Mouse (Mus musculus) forebrain, embryonic 13.5 days (tissue): ENCODE data around the gene Arhgef38. TPM values are rescaled to one million over a fixed set of nuclear protein-coding genes. Genes with fewer than 3 reads are reported as not detected.

Experiments
- ATAC-seq: fragments of 200-750 bp; cut with Nextera tagmentation; 2 replicates; pipeline ENCODE4 v1.8.0; 2017
- H3K27ac ChIP-seq: fragments of 300-500 bp; sonication (generic); 2 replicates; pipeline ENCODE4 v1.5.1; 2015; ENCODE audit warnings: inconsistent platforms, mild to moderate bottlenecking, moderate library complexity
- H3K27me3 ChIP-seq: fragments of 300-500 bp; sonication (generic); 2 replicates; pipeline ENCODE4 v1.6.1; 2015; ENCODE audit warnings: mild to moderate bottlenecking, inconsistent platforms
- H3K36me3 ChIP-seq: fragments of 300-500 bp; sonication (generic); 2 replicates; pipeline ENCODE4 v1.6.1; 2015; ENCODE audit warnings: mild to moderate bottlenecking, inconsistent platforms; ENCODE audit not compliant: poor library complexity, severe bottlenecking
- H3K4me1 ChIP-seq: fragments of 300-500 bp; sonication (generic); 2 replicates; pipeline ENCODE4 v1.6.1; 2015; ENCODE audit warnings: inconsistent platforms
- H3K4me2 ChIP-seq: fragments of 300-500 bp; sonication (generic); 2 replicates; pipeline ENCODE4 v1.6.1; 2015; ENCODE audit warnings: inconsistent platforms, mild to moderate bottlenecking, moderate library complexity
- H3K4me3 ChIP-seq: fragments of 300-500 bp; sonication (generic); 2 replicates; pipeline ENCODE4 v1.5.1; 2015; ENCODE audit warnings: mild to moderate bottlenecking, inconsistent platforms
- H3K9ac ChIP-seq: fragments of 300-500 bp; sonication (generic); 2 replicates; pipeline ENCODE4 v1.6.1; 2015; ENCODE audit warnings: mild to moderate bottlenecking, inconsistent platforms
- H3K9me3 ChIP-seq: fragments of 300-500 bp; sonication (generic); replicated peaks from 2 replicates; pipeline ENCODE4 v1.6.1; 2016; ENCODE audit warnings: inconsistent platforms
- WGBS: fragments of 180-500 bp; shearing (Covaris S2); methylation state at CpG from one replicate; pipeline ENCODE4 v1.1.7; 2015; 5-methylcytosine and 5-hydroxymethylcytosine counted together
- polyA plus RNA-seq: library from polyadenylated mRNA; unstranded; fragments of >200 nt; fragmentation: Nextera tagmentation; extraction: Ambion mirVana; gene quantifications from 2 replicates; pipeline ENCODE4 v1.2.1, GENCODE M21; 2015

The Arhgef38 gene
- polyA plus RNA-seq, 1 experiment from 2014 or later, result not detected

DNA sequence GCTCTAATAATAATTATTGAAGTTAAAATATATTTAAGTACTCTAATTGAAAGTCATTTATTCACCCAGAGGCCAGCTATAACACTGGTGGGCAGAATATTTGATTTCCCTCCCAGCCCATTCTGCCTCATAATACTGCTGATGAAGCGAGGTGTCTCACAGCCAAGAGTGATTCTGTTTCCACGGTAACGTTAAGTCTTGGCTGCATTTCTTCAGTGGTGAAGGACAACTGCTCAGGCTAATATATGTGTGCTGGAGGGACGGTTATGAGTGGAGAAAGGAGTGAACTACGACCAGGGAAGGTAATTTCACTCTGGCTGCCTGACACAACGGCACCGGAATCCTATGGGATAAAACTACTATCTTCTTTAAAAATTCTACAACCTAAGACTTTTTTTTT is 71.6 kb downstream of the Arhgef38 start:
- Histone ChIP-seq H3K9me3 (no peaks in the 10 kb centered on the region), H3K27ac (no peak overlapping the region), H3K4me1 (peaks cover 8% of the 10 kb centered on the region; the same call in 1 of the 2 replicates), H3K9ac (no peak overlapping the region), H3K27me3 (no peaks in the 10 kb centered on the region), H3K36me3 (no peaks in the 10 kb centered on the region), H3K4me2 (no peak overlapping the region), H3K4me3 (no peak overlapping the region)
- WGBS, result 44% methylated on average over 7 of the region's 7 CpGs
- peak; percentile 91 for ATAC-seq

DNA sequence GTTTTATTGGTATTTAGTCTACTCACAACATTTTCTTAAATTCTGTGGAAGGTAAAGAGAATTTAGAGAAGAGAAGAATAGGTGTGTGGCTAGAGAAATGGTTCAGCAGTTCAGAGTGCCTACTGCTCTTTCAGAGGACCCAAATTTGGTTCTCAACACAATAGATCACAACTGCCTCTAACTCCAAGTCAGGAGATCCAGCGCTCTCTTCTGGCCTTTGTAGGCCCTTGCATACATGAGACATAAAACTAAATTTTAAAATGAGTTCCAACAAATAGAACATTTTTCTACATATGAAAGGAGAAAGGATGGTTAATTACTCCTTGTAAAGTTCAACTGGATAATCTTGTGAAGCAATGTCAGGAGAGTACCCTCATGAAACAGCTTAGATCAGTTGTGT is 73.3 kb downstream of the Arhgef38 start:
- WGBS, result 88% methylated on average over 1 of the region's 1 CpGs

DNA sequence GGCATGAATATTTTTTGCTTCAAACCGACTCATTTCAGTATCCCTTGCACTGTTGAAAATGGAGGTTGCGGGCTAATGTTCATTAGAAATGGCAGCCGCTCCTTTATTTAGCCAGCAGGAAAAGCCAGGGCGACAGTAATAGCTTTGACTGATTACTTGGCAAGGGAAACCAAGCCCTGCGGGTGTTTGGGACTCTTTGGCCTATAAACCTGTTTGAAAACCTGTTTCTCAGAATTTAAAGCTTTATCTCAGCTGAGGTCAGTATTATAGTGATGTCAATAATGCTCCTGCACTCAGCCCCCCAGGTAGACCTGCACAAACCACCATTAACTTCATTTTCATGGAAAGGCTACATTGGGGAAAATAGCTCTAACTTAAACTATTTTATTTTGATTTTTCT is 76.5 kb downstream of the Arhgef38 start:
- H3K27me3 ChIP-seq, result no peaks in the 10 kb centered on the region
- no peaks in the 10 kb centered on the region for H3K9me3 ChIP-seq
- no peak overlapping the region for H3K27ac ChIP-seq
- no peak overlapping the region for H3K9ac ChIP-seq
- H3K4me3 ChIP-seq, result no peak overlapping the region
- ATAC-seq, result no peak
- H3K36me3 ChIP-seq, result no peaks in the 10 kb centered on the region
- WGBS, result 81% methylated on average over 5 of the region's 5 CpGs
- 0 out of 2 replicates have a peak, but pooled peaks cover 5% of the 10 kb centered on the region for H3K4me1 ChIP-seq
- H3K4me2 ChIP-seq, result no peak overlapping the region

More for the DNA sequence above, 73.3 kb downstream of the Arhgef38 start:
- no peaks in the 10 kb centered on the region for H3K36me3 ChIP-seq
- no peaks in the 10 kb centered on the region for H3K9me3 ChIP-seq
- no peak overlapping the region for H3K27ac ChIP-seq
- ATAC-seq, result no peak
- H3K9ac ChIP-seq, result no peak overlapping the region
- no peak overlapping the region for H3K4me2 ChIP-seq
- H3K27me3 ChIP-seq, result no peaks in the 10 kb centered on the region
- no peak overlapping the region for H3K4me3 ChIP-seq
- peaks cover 8% of the 10 kb centered on the region; the same call in 1 of the 2 replicates for H3K4me1 ChIP-seq

DNA sequence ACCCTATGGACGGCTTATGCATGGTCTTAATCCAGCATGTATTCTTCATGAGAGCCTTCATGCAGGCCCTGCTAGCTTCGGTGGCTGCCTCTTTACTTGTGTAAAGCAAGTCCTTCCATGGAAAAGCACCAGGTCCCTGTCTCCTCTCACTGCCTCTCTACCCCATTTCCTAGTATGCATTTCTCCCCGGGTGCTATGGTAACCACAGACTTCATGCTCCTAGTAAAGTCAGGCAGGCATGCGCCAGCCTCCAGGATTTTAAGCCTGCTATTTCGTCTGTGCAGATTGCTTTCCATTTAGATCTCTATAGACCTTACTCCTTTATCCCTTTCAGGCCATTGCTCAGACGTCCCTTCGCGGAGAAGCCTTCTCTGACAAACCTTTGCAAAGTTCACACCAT is 80.1 kb downstream of the Arhgef38 start:
- peak; percentile 62; the same call in 1 of the 2 replicates for ATAC-seq
- Histone ChIP-seq H3K36me3 (no peaks in the 10 kb centered on the region), H3K9ac (no peak overlapping the region), H3K4me2 (no peak overlapping the region), H3K27ac (no peak overlapping the region), H3K4me3 (no peak overlapping the region), H3K4me1 (no peaks in the 10 kb centered on the region), H3K9me3 (no peaks in the 10 kb centered on the region), H3K27me3 (no peaks in the 10 kb centered on the region)
- 71% methylated on average over 8 of the region's 8 CpGs for WGBS

DNA sequence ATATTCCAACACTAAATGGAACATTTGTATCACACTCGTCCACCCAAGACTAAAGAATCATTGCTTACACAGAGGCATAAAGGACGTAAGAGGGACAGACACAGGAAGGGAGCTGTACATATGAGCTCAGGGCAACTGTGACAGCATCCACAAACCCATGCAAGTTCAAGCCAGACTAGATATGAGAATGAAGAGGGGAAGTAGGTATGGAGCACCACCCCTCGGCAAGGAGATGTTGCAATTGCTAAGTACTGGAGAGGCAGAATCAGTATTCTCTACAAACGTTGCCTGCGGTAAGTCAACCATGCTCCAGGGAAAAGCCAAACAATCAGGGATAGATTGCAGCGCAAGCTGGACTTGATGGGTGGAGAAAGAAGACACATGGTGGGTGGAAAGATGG is 81.1 kb downstream of the Arhgef38 start:
- Histone ChIP-seq H3K4me2 (no peak overlapping the region), H3K4me3 (no peak overlapping the region), H3K27me3 (no peaks in the 10 kb centered on the region), H3K27ac (no peak overlapping the region), H3K4me1 (no peaks in the 10 kb centered on the region), H3K9ac (no peak overlapping the region), H3K9me3 (no peaks in the 10 kb centered on the region), H3K36me3 (no peaks in the 10 kb centered on the region)
- 84% methylated on average over 6 of the region's 6 CpGs for WGBS
- no peak for ATAC-seq

DNA sequence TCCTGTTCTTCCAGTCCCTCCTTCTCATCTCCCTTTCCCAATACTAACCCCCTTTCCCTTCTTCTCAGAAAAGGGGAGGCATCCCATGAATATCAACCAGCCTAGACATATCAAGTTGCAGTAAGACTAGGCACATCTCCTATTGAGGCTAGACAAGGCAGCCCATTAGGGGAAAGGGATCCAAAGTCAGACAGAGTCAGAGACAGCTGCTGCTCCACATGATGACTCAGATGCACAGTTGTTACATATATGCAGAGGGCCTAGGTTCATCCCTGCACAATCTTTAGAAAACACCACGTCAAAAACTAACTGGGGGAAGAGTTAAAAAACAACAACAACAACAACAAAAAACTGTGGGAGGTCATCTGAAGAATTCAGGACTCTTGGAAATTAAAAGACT is 81.9 kb downstream of the Arhgef38 start:
- Histone ChIP-seq H3K4me2 (no peak overlapping the region), H3K9ac (no peak overlapping the region), H3K4me3 (no peak overlapping the region), H3K27ac (no peak overlapping the region), H3K9me3 (no peaks in the 10 kb centered on the region), H3K4me1 (no peaks in the 10 kb centered on the region), H3K27me3 (no peaks in the 10 kb centered on the region), H3K36me3 (no peaks in the 10 kb centered on the region)
- 68% methylated on average over 1 of the region's 1 CpGs for WGBS
- ATAC-seq, result no peak

DNA sequence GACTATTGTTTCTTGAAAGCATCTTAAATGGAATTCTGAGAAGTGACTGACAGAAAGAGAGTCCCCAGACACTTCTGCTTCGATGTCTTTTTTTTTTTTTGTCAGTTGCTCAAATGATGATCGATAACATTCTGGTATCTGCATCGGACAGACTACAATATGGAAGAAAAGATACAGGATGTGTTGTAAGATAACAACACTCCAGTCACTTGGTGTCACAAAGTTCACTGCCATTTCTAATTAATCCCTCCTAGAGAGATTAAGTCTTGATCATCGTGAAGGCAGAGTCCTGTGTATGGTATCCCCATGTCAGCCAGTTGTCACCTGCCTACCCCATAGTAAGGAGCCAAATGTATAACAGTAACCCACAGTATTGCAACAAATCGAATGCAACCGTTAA is 83.1 kb downstream of the Arhgef38 start:
- Histone ChIP-seq H3K4me1 (no peaks in the 10 kb centered on the region), H3K4me2 (no peak overlapping the region), H3K27me3 (no peaks in the 10 kb centered on the region), H3K27ac (no peak overlapping the region), H3K36me3 (no peaks in the 10 kb centered on the region), H3K9me3 (no peaks in the 10 kb centered on the region), H3K9ac (no peak overlapping the region), H3K4me3 (no peak overlapping the region)
- ATAC-seq, result no peak
- 80% methylated on average over 6 of the region's 6 CpGs for WGBS

DNA sequence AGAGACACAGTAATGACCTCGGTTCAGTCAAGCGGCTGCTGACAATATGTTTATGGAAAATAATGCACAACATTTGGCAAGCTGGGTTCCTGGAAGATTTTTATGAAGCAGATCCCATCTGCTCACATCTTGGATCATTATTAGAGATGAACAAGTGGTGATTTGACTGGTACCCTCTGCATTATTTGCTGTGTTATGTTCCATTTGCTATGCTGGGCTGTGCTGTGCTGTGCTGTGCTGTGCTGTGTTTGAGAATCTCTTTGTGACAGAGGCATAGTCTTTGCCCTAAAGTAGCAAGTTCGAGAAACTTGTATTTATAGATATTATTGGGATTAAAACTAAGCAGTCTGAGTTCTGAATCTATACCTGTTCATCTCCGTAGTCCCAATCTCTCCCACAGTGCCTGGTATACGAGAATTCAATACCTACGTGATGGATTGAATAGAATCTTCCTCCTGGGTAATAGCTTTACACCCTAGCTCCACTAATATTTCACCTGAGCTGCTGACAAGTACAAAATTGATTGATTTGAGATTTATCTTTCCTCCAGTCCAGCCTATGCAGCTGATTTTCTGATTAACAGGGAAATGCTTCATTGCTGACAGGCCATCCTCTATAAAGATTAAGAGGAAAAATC is 90.1 kb downstream of the Arhgef38 start:
- H3K4me3 ChIP-seq, result no peak overlapping the region
- 0 out of 2 replicates have a peak, but pooled peaks have one; percentile 43 for ATAC-seq
- H3K27me3 ChIP-seq, result no peaks in the 10 kb centered on the region

DNA sequence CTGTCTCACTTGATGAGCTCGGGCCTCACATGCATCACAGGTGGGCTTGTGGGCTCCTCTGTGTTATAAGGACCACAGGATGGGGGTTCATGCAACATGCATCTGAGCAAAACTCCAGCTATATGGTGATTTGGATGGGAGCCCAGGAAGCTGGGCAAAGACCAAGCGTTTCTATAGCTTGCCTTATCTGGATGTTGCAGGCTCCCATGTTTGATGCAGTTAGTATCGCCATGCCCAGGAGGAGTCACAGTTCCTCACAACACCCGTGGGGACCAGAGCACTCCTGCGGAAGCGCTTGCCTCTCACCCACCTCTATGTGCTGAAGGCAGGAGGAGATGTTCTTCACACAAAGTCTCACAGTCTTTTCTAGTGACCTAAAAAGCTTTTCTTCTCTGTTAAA is 92.9 kb downstream of the Arhgef38 start:
- Histone ChIP-seq H3K9me3 (no peaks in the 10 kb centered on the region), H3K4me2 (no peak overlapping the region), H3K27ac (no peak overlapping the region), H3K4me1 (no peaks in the 10 kb centered on the region), H3K27me3 (no peaks in the 10 kb centered on the region), H3K9ac (no peak overlapping the region), H3K36me3 (no peaks in the 10 kb centered on the region), H3K4me3 (no peak overlapping the region)
- WGBS, result 89% methylated on average over 6 of the region's 6 CpGs
- ATAC-seq, result no peak

More for the DNA sequence above, 90.1 kb downstream of the Arhgef38 start:
- no peak overlapping the region for H3K27ac ChIP-seq
- no peaks in the 10 kb centered on the region for H3K4me1 ChIP-seq
- WGBS, result 79% methylated on average over 6 of the region's 6 CpGs
- H3K9ac ChIP-seq, result no peak overlapping the region
- no peaks in the 10 kb centered on the region for H3K36me3 ChIP-seq
- H3K9me3 ChIP-seq, result no peaks in the 10 kb centered on the region
- H3K4me2 ChIP-seq, result no peak overlapping the region

DNA sequence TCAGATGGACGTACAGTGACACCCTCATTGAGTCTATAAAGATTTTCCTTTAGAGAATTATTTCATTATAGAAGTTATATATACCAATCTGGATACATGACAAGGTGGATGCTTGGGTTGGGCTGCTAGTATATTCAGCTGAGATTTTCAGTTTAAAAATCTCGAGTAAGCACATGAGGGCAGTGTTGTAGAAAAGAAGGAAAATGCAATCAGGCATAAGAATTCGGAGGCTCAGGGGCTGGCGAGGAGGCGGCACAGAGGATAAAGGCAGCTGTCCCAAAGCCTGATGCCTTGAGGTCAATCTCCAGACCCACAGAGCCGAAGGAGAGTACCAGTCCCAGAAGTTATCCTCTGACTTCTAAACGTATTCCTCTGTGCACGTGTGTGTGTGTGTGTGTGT is 102.1 kb downstream of the Arhgef38 start:
- no peak for ATAC-seq
- H3K4me3 ChIP-seq, result no peak overlapping the region
- no peaks in the 10 kb centered on the region for H3K9me3 ChIP-seq
- WGBS, result 54% methylated on average over 8 of the region's 8 CpGs
- H3K4me1 ChIP-seq, result no peaks in the 10 kb centered on the region
- no peaks in the 10 kb centered on the region for H3K36me3 ChIP-seq
- H3K9ac ChIP-seq, result no peak overlapping the region
- no peak overlapping the region for H3K27ac ChIP-seq
- H3K27me3 ChIP-seq, result no peaks in the 10 kb centered on the region
- no peak overlapping the region for H3K4me2 ChIP-seq

DNA sequence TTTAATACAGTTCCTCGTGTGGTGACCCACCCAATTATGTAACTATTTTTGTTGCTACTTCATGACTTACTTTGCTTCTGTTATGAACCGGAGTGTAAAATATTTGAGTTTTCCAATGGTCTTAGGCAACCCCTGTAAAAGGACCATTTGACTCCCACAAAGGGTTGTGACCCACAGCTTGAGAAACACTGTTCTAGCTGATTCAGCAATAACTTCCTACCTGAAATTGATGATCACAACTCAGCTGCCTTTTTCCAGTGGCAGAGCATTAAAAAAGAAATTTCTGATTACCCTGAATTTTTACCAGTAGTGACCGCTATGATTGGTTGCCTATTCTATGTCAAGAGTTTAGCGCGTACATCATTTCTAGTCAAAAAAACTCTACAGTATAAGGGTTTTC is 103.4 kb downstream of the Arhgef38 start:
- H3K36me3 ChIP-seq, result no peaks in the 10 kb centered on the region
- no peak overlapping the region for H3K27ac ChIP-seq
- no peak for ATAC-seq
- no peak overlapping the region for H3K4me2 ChIP-seq
- no peaks in the 10 kb centered on the region for H3K27me3 ChIP-seq
- H3K4me3 ChIP-seq, result no peak overlapping the region
- no peak overlapping the region for H3K9ac ChIP-seq
- H3K9me3 ChIP-seq, result no peaks in the 10 kb centered on the region
- WGBS, result 95% methylated on average over 5 of the region's 5 CpGs
- no peaks in the 10 kb centered on the region for H3K4me1 ChIP-seq

DNA sequence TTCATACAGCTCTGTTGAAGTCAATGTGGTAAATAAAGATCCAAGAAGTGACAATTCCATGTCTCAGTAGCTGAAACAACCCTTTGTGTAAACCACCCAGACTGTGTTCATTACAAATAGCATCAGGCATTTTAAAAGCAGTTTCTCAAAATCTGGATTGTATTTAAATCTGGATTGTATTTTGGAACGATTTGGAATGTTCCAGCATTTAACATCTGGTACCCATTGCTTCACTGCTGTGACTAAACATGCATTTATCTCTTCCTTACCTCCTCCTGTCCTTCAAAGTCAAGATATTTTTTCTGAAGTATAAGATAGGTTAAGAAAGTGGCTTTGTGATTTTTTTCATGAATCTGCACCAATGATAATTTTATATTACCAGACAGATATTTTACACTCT is 121.5 kb downstream of the Arhgef38 start:
- Histone ChIP-seq H3K4me1 (no peaks in the 10 kb centered on the region), H3K4me3 (no peak overlapping the region), H3K4me2 (no peak overlapping the region), H3K36me3 (peaks cover 15% of the 10 kb centered on the region), H3K9me3 (no peaks in the 10 kb centered on the region), H3K27ac (no peak overlapping the region), H3K9ac (no peak overlapping the region), H3K27me3 (no peaks in the 10 kb centered on the region)
- WGBS, result 76% methylated on average over 1 of the region's 1 CpGs
- ATAC-seq, result no peak

DNA sequence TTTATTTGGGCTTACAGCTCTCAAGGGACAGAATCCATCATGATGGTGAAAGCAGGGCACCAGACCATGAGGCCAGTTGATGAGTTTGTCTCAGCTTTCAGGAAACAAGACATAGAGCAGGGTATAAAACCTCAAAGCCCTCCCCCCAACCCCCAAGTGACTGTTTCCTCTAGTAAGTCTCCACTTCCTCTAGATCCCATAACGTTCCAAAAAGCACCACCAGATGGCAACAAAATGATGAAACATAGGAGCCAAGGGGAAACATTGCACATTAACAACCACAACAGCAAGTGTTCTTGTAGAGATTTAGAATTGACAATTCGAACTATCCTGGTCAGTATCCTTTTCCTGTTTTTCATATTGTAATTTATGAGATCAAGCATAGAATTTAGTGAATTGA is 123.0 kb downstream of the Arhgef38 start:
- WGBS, result 39% methylated on average over 2 of the region's 2 CpGs
- Histone ChIP-seq H3K4me2 (no peak overlapping the region), H3K27ac (no peak overlapping the region), H3K36me3 (peaks cover 27% of the 10 kb centered on the region), H3K9me3 (no peaks in the 10 kb centered on the region), H3K4me1 (no peaks in the 10 kb centered on the region), H3K9ac (no peak overlapping the region), H3K4me3 (no peak overlapping the region), H3K27me3 (no peaks in the 10 kb centered on the region)
- peak; percentile 33; the same call in 1 of the 2 replicates for ATAC-seq
